In genomic region chr4:52341245-52341644, GRCm38 (mm10) we compare ENCODE assay signal across 18 mouse cellular contexts.
DNase-seq lines count a peak whose midpoint lies in the region; ATAC-seq and TF ChIP-seq lines count a peak whose summit lies in the region.
"Had no signal": no experiment of that assay in that cellular context is flagged by ENCODE, and none has a peak within 500 bp of the region (broad histone marks: within the 10 kb centered on the region; RNA-seq: fewer than 3 reads in every experiment).

No protein-coding gene starts in this region.

- no peaks in the 10 kb centered on the region for H3K27me3 ChIP-seq in forebrain, postnatal 0 days (ENCODE audit: insufficient read depth, low read length)
- H3K27me3 ChIP-seq in forebrain, embryonic 11.5 days (ENCODE audit: control insufficient read depth, insufficient read depth, low read length), result no peaks in the 10 kb centered on the region
- H3K27me3 ChIP-seq: embryonic facial prominence, embryonic 12.5 days; forebrain, embryonic 12.5 days had no signal

- H3K27ac ChIP-seq in forebrain, postnatal 0 days (ENCODE audit: low read depth, low read length), result no peak overlapping the region
- no peak overlapping the region for H3K27ac ChIP-seq in forebrain, embryonic 11.5 days (ENCODE audit: low read depth, low read length)
- peak overlapping the region; percentile 91 for H3K27ac ChIP-seq in layer of hippocampus, adult 2 months
- peak overlapping the region; percentile 82 for H3K27ac ChIP-seq in left cerebral cortex, adult 2 months
- H3K27ac ChIP-seq: embryonic facial prominence, embryonic 10.5 days; embryonic facial prominence, embryonic 12.5 days; forebrain, embryonic 12.5 days had no signal

- no peak for TF ChIP-seq CTCF in forebrain, postnatal 0 days (IDR thresholded peaks at IDR 0.05; ENCODE audit: low read depth)
- no peak for TF ChIP-seq CTCF in layer of hippocampus, adult 2 months (conservative IDR thresholded peaks at IDR 0.05)
- TF ChIP-seq CTCF in left cerebral cortex, adult 2 months (IDR thresholded peaks at IDR 0.05), result no peak

- H3K4me2 ChIP-seq in forebrain, postnatal 0 days (ENCODE audit: low read depth), result no peak overlapping the region
- no peak overlapping the region for H3K4me2 ChIP-seq in forebrain, embryonic 11.5 days (ENCODE audit: low read depth, low read length, severe bottlenecking)
- H3K4me2 ChIP-seq: embryonic facial prominence, embryonic 12.5 days; forebrain, embryonic 12.5 days had no signal

- no peaks in the 10 kb centered on the region for H3K9me3 ChIP-seq in forebrain, postnatal 0 days (ENCODE audit: low read length)
- no peaks in the 10 kb centered on the region for H3K9me3 ChIP-seq in forebrain, embryonic 11.5 days (ENCODE audit: control insufficient read depth, low read length)
- H3K9me3 ChIP-seq: embryonic facial prominence, embryonic 10.5 days; embryonic facial prominence, embryonic 12.5 days; forebrain, embryonic 12.5 days had no signal

- H3K36me3 ChIP-seq in forebrain, postnatal 0 days (ENCODE audit: insufficient read depth), result no peaks in the 10 kb centered on the region
- no peaks in the 10 kb centered on the region for H3K36me3 ChIP-seq in forebrain, embryonic 11.5 days (ENCODE audit: control insufficient read depth, insufficient read depth, low read length)
- H3K36me3 ChIP-seq: embryonic facial prominence, embryonic 10.5 days; embryonic facial prominence, embryonic 12.5 days; forebrain, embryonic 12.5 days had no signal

- intact Hi-C loops in left cerebral cortex, adult 2 months (cut with DNase I), result no loop called here

- no peak overlapping the region for H3K9ac ChIP-seq in forebrain, postnatal 0 days
- H3K9ac ChIP-seq in forebrain, embryonic 11.5 days (ENCODE audit: low read length), result no peak overlapping the region
- H3K9ac ChIP-seq: embryonic facial prominence, embryonic 12.5 days; forebrain, embryonic 12.5 days had no signal

- ATAC-seq in forebrain, postnatal 0 days, result no peak
- no peak for ATAC-seq in forebrain, embryonic 11.5 days (replicated peaks; ENCODE audit: low FRiP score)
- ATAC-seq: forebrain, embryonic 14.5 days had no signal

- no peaks in the 10 kb centered on the region for H3K4me1 ChIP-seq in forebrain, postnatal 0 days (ENCODE audit: insufficient read depth)
- H3K4me1 ChIP-seq in forebrain, embryonic 11.5 days (replicated peaks; ENCODE audit: control insufficient read depth, insufficient read depth, low read length), result no peaks in the 10 kb centered on the region
- H3K4me1 ChIP-seq: embryonic facial prominence, embryonic 10.5 days; embryonic facial prominence, embryonic 12.5 days; forebrain, embryonic 12.5 days had no signal

- no peak overlapping the region for H3K4me3 ChIP-seq in forebrain, postnatal 0 days (ENCODE audit: low read depth, low read length)
- no peak overlapping the region for H3K4me3 ChIP-seq in forebrain, embryonic 11.5 days (ENCODE audit: low read depth, low read length)
- no peak overlapping the region for H3K4me3 ChIP-seq in layer of hippocampus, adult 2 months
- no peak overlapping the region for H3K4me3 ChIP-seq in left cerebral cortex, adult 2 months
- H3K4me3 ChIP-seq: embryonic facial prominence, embryonic 10.5 days; embryonic facial prominence, embryonic 12.5 days; forebrain, embryonic 12.5 days had no signal

- peak; percentile 21 for DNase-seq in forebrain, postnatal 0 days
- no peak for DNase-seq in forebrain, embryonic 11.5 days (ENCODE audit: low spot score)
- peak; percentile 37 to 68 for DNase-seq in layer of hippocampus, adult 2 months (ENCODE audit: low spot score in 2 of 2)
- DNase-seq in layer of hippocampus, postnatal 25 days (ENCODE audit: extremely low spot score in 1 of 2, low spot score in 1 of 2), result no peak
- DNase-seq in left cerebral cortex, adult 2 months (ENCODE audit: extremely low spot score in 1 of 2, low spot score in 2 of 2), result no peak
- no peak for DNase-seq in left cerebral cortex, adult 9 months (ENCODE audit: low spot score in 2 of 2)
- peak; percentile 82 for DNase-seq in telencephalon, adult 2 months (ENCODE audit: low read depth, low spot score)
- no peak for DNase-seq in retina, postnatal 1 day
- DNase-seq: adrenal gland, adult 2 months; adrenal gland, postnatal 10 days; adrenal gland, postnatal 25 days; cerebellum, adult 11-12 months; cerebellum, adult 9-11 months; cerebellum, postnatal 25 days had no signal

Comparison
In these comparisons a context has a peak if more than half of its experiments do, and no peak if none do; other contexts are left out.
1. DNase-seq: peak in forebrain, postnatal 0 days (single experiment), layer of hippocampus, adult 2 months (2 of 2) and telencephalon, adult 2 months (single experiment); none in forebrain, embryonic 11.5 days (single experiment), layer of hippocampus, postnatal 25 days (0 of 2), left cerebral cortex, adult 2 months (0 of 2), left cerebral cortex, adult 9 months (0 of 2) and retina, postnatal 1 day (single experiment).
2. H3K27ac ChIP-seq: peak in layer of hippocampus, adult 2 months (single experiment) and left cerebral cortex, adult 2 months (single experiment); none in forebrain, postnatal 0 days (single experiment) and forebrain, embryonic 11.5 days (single experiment).